Mouse (Mus musculus): ENCODE measurements around the gene Nin.

DNA sequence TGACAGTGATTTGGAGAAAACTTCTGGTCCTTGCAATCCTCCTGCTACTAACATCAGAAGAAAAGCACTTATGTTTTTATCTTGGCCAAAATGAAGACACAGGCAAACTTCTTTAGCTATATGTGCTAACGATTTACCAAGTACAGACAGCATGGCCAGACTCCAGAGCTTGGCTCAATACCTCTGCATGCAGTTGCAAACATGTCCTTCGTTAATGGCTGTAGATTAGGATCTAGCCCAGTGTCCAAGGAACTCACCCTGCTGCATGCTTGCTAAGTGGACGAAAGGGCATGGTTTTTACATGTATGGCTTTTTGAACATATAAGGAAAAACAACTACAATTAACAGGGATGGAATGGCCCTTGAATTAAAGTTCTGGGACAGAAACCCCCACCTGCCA is 28.2 kb downstream of the Nin start:
- TF ChIP-seq POLR2A (IDR thresholded peaks at IDR 0.05; ENCODE audit: borderline replicate concordance, extremely low read depth, low read depth, low read length), result no peak
- TF ChIP-seq CTCF (IDR thresholded peaks at IDR 0.05; ENCODE audit: insufficient read depth, low read length), result no peak
